Mouse (Mus musculus): ENCODE data around the gene Klhl5.

Klhl5 gene

GRCm38 (mm10) chr5:65106876-65107772 is at the start of gene Klhl5:
Gene Klhl5 (plus strand): TSS chr5:65107539.
- DNase-seq: peak; percentile 91

GRCm38 (mm10) chr5:65057596-65057995 is 49.7 kb upstream of the Klhl5 start:
- no peak for DNase-seq

GRCm38 (mm10) chr5:65059806-65060205 is 47.5 kb upstream of the Klhl5 start:
- no peak for DNase-seq

GRCm38 (mm10) chr5:65062236-65062635 is 45.1 kb upstream of the Klhl5 start:
- no peak for DNase-seq

GRCm38 (mm10) chr5:65063266-65063665 is 44.1 kb upstream of the Klhl5 start:
- no peak for DNase-seq

- no peak for DNase-seq
Measured at GRCm38 (mm10) chr5:65068166-65068565, 39.2 kb upstream of the Klhl5 start.

- DNase-seq: no peak
Measured at GRCm38 (mm10) chr5:65069872-65070271, 37.5 kb upstream of the Klhl5 start.

GRCm38 (mm10) chr5:65071689-65072118 is 35.6 kb upstream of the Klhl5 start:
- no peak for DNase-seq

- DNase-seq: no peak
Measured at GRCm38 (mm10) chr5:65073247-65073646, 34.1 kb upstream of the Klhl5 start.

- no peak for DNase-seq
Measured at GRCm38 (mm10) chr5:65074693-65075092, 32.6 kb upstream of the Klhl5 start.

- DNase-seq: no peak
Measured at GRCm38 (mm10) chr5:65076087-65076486, 31.3 kb upstream of the Klhl5 start.

GRCm38 (mm10) chr5:65076748-65077147 is 30.6 kb upstream of the Klhl5 start:
- no peak for DNase-seq

- no peak for DNase-seq
Measured at GRCm38 (mm10) chr5:65078081-65078480, 29.3 kb upstream of the Klhl5 start.

- no peak for DNase-seq
Measured at GRCm38 (mm10) chr5:65079881-65080280, 27.5 kb upstream of the Klhl5 start.

- no peak for DNase-seq
Measured at GRCm38 (mm10) chr5:65081836-65082235, 25.5 kb upstream of the Klhl5 start.

- no peak for DNase-seq
Measured at GRCm38 (mm10) chr5:65086522-65086921, 20.8 kb upstream of the Klhl5 start.

- no peak for DNase-seq
Measured at GRCm38 (mm10) chr5:65089707-65090106, 17.6 kb upstream of the Klhl5 start.

GRCm38 (mm10) chr5:65091184-65091858 is 16.0 kb upstream of the Klhl5 start:
- DNase-seq: no peak

- DNase-seq: no peak
Measured at GRCm38 (mm10) chr5:65091921-65092320, 15.4 kb upstream of the Klhl5 start, which contains the start of gene Tmem156. Gene Tmem156 (minus strand): TSS chr5:65092132.

- no peak for DNase-seq
Measured at GRCm38 (mm10) chr5:65093769-65094168, 13.6 kb upstream of the Klhl5 start.

GRCm38 (mm10) chr5:65094902-65095545 is 12.3 kb upstream of the Klhl5 start:
- no peak for DNase-seq

- DNase-seq: no peak
Measured at GRCm38 (mm10) chr5:65096082-65096481, 11.3 kb upstream of the Klhl5 start.

- no peak for DNase-seq
Measured at GRCm38 (mm10) chr5:65096805-65097204, 10.5 kb upstream of the Klhl5 start.
